Mouse (Mus musculus): ENCODE measurements around the gene Gm8369.
"Not testable (repeated sequence)": the region's sequence is repeated elsewhere in the genome, so short reads cannot be mapped to it uniquely, and the experiment has no call there.

Gene Gm8369

GRCm38 (mm10) chr19:11485746-11486145 is at the start of gene Gm8369:
Gm8369 (plus strand) TSS chr19:11485938.
- in situ Hi-C loops (cut with MboI; ENCODE audit: unreplicated experiment in 2 of 2), result no loop called here

GRCm38 (mm10) chr19:11443338-11443737 is 42.4 kb upstream of the Gm8369 start, which contains the start of gene Ms4a4b:
Ms4a4b (plus strand) TSS chr19:11443553.
- in situ Hi-C loops (cut with MboI; ENCODE audit: unreplicated experiment in 2 of 2), result no loop called here

- in situ Hi-C loops (cut with MboI; ENCODE audit: unreplicated experiment in 2 of 2), result no loop called here
These were observed 41.8 kb upstream of the Gm8369 start for GRCm38 (mm10) chr19:11443964-11444363.

- in situ Hi-C loops (cut with MboI; ENCODE audit: unreplicated experiment in 2 of 2), result no loop called here
These were observed 38.5 kb upstream of the Gm8369 start for GRCm38 (mm10) chr19:11447238-11447637.

GRCm38 (mm10) chr19:11459041-11459440 is 26.7 kb upstream of the Gm8369 start:
- in situ Hi-C loops (cut with MboI; ENCODE audit: unreplicated experiment in 2 of 2), result not testable (repeated sequence)

GRCm38 (mm10) chr19:11464795-11465194 is 20.9 kb upstream of the Gm8369 start:
- in situ Hi-C loops (cut with MboI; ENCODE audit: unreplicated experiment in 2 of 2), result not testable (repeated sequence)

DNA sequence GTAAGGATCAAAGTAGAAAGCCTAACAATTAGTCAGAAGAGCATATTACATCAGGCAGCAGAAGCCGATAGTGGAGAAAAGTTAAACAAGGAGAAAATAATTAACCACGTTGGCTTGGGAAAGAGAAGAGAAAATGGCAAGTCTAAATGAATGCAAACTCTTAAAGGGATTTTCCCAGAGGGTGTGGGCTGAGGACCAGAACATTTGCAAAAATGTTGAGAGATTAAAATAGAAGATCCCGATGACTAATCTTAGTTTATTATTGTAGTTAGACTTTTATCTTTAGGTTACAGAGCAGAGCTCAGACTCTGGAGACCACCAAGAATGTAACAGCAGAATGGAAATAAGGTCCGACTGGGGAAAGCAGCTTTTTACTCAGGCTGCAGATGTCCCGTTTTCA is 19.3 kb upstream of the Gm8369 start:
- in situ Hi-C loops (cut with MboI; ENCODE audit: unreplicated experiment in 2 of 2), result no loop called here

DNA sequence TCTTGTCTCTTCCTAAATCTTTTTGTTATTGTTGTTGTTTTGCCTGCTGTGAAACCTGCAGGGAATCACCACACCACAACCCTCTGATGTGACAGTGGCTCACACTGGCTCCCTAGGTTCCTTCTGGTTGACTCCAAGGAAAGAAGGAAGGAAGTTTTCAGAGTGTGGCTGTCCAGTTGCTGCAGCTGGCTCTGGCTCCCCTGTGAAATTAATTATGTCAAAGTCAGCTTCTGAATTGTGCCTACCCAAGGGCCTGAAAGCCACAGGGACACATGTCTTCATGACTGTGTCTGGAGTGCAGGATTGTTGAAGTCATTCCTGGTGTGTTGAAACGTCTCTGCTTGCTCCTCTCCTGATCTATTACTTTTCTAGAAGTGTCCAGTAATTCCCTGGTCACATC is 17.4 kb upstream of the Gm8369 start:
- in situ Hi-C loops (cut with MboI; ENCODE audit: unreplicated experiment in 2 of 2), result not testable (repeated sequence)

DNA sequence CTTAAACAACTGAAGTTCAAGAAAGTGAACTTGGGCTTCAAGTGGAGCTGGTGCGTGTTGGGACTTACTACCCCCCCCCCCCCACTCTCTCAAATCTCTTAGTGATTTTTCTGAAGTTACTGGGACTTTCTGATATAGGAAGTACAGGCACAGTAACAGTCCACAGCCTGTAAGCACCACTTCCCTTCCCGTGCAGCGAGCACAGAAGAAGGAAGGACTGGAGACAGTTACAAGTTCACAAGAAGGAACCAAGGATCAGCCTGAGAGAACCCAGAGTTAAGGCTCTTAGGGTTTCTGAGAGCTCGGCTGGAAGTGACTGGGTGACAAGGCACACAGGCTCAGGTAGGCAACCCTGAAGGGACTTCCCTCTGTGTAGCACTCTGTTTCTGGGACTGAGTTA is 16.5 kb upstream of the Gm8369 start, which contains the start of gene Ms4a6c:
Ms4a6c (plus strand) TSS at position 152 of the 400 bp plus-strand sequence.
- in situ Hi-C loops (cut with MboI; ENCODE audit: unreplicated experiment in 2 of 2), result not testable (repeated sequence)

- in situ Hi-C loops (cut with MboI; ENCODE audit: unreplicated experiment in 2 of 2), result no loop called here
These were observed 6.0 kb upstream of the Gm8369 start for GRCm38 (mm10) chr19:11479714-11480113.

DNA sequence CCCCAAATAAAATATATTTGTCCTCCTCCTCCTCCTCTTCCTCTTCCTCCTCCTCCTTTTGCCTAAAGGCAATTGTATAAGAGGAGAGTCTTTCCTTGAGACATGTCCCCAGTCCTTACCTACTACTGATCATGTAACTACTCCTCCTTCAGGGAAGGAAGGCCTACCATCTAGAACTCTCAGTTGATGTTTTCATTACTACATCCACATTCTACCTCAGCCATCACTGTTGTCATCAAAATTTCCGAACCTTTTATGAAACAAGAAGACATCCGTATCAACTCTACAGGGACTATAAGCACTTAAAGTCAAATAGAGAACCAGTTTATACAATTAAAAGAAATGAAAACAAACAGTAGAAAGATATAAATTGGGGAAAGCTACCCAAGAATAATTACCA is 3.1 kb upstream of the Gm8369 start:
- in situ Hi-C loops (cut with MboI; ENCODE audit: unreplicated experiment in 2 of 2), result no loop called here

DNA sequence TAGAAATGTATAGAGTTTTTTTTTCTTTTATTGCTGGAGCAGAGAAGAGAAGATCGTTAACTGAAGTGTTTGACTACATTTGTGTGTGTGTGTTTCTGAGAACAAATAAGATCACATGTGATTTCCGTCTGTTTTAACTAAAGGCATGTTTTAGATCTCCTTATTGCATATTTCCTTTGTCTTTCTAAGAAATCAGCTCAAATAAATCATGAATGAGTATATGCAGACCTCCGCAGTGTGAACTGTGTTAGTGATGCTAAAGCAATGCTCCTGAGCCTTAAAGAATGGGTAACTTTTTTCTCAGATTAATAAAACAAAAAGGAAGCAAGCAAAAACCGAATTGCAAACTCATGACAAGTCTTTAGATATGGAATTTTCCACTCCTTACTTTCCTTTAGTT is 1.8 kb upstream of the Gm8369 start:
- in situ Hi-C loops (cut with MboI; ENCODE audit: unreplicated experiment in 2 of 2), result no loop called here

GRCm38 (mm10) chr19:11484388-11484787 is 1.4 kb upstream of the Gm8369 start:
- in situ Hi-C loops (cut with MboI; ENCODE audit: unreplicated experiment in 2 of 2), result no loop called here

- in situ Hi-C loops (cut with MboI; ENCODE audit: unreplicated experiment in 2 of 2), result no loop called here
These were observed 472 bp upstream of the Gm8369 start for GRCm38 (mm10) chr19:11485266-11485665.

GRCm38 (mm10) chr19:11486599-11486998 is 861 bp downstream of the Gm8369 start:
- in situ Hi-C loops (cut with MboI; ENCODE audit: unreplicated experiment in 2 of 2), result no loop called here

DNA sequence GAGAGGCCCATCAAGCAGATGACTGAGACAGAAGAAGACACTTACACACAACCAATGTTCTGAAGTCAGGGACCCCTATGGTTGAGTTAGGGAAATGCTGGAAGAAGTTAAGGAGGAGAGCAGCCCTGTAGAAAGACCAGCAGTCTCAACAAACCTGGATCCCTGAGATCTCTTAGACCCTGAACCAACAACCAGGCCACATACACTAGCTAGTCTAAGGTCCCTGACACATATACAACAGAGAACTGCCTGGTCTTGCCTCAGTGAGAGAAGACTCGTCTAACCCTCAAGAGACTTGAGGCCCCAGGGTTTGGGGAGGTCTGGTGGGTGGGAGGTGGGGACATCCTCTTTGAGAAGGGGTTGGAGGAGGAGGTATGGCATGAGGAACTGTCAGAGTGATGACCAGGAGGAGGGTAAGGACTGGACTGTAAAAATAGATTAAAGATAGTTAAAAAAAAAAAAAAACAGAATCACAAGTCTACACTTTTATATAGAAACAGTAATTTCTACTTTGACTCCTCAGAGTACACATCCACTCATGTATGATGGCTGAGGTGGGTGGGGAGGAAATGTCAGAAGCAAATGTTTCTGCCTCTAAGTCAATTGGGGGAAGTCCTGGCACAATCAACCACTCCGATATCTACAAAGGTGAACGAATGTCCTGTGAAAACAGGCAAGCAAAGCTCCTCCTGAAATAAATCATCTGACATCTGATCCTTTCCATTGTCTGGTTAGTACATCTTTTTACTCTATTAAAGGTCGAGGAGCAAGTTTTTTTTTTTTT is 5.9 kb downstream of the Gm8369 start:
- in situ Hi-C loops (cut with MboI; ENCODE audit: unreplicated experiment in 2 of 2), result no loop called here

GRCm38 (mm10) chr19:11492671-11493070 is 6.9 kb downstream of the Gm8369 start:
- in situ Hi-C loops (cut with MboI; ENCODE audit: unreplicated experiment in 2 of 2), result no loop called here

- in situ Hi-C loops (cut with MboI; ENCODE audit: unreplicated experiment in 2 of 2), result no loop called here
These were observed 8.8 kb downstream of the Gm8369 start for GRCm38 (mm10) chr19:11494519-11494918.

GRCm38 (mm10) chr19:11496361-11496760 is 10.6 kb downstream of the Gm8369 start:
- in situ Hi-C loops (cut with MboI; ENCODE audit: unreplicated experiment in 2 of 2), result no loop called here

DNA sequence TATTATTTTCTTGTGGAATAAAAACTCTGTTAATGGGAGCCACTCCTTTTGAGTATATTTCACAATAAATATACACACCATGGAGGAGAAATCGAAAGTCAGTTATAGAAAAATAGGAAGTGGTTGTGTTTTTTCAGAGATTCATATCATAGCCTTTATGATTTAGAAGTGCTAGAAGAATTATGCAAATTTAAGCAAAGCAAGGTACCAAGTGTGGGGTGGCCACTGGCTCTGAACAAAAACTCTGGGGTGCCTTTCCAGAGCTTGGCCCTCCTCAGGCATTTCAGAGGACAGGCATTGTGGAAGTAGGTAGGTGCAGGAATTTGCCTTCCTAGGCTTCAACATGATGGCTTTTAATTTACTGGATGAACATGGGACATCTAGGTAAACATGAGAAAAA is 11.6 kb downstream of the Gm8369 start:
- in situ Hi-C loops (cut with MboI; ENCODE audit: unreplicated experiment in 2 of 2), result not testable (repeated sequence)

DNA sequence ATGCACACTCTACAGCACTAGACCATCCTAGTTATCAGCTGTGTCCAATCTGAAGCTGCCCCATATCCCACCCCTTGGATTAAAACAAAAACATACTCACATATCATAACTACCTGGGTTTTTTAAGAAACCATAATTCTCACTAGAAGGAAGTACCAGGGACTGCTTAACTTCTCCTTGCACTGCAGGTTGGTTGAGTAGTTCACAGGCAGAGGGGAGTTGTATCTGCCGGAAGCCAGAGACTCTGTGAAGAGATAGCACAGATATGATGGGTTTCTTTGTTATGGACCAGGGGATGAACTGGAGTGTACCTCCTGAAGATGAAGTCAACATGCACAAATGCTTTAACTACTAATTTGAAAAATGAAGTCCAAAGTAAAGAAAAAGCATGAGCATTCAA is 15.1 kb downstream of the Gm8369 start:
- in situ Hi-C loops (cut with MboI; ENCODE audit: unreplicated experiment in 2 of 2), result no loop called here

- in situ Hi-C loops (cut with MboI; ENCODE audit: unreplicated experiment in 2 of 2), result no loop called here
These were observed 15.6 kb downstream of the Gm8369 start for GRCm38 (mm10) chr19:11501326-11501725.

Data from v-Abl transformed pro-B cells (cell line).